Mouse (Mus musculus) thymus, postnatal 0 days (tissue): ENCODE measurements around the gene Pld6. TPM values are rescaled to one million over a fixed set of nuclear protein-coding genes. Genes with fewer than 3 reads are reported as not detected.
A peak's percentile ranks its signal among the peaks of the same experiment; 100 is the strongest.
"Not testable (repeated sequence)": the region's sequence is repeated elsewhere in the genome, so short reads cannot be mapped to it uniquely, and the experiment has no call there.

Experiments
- DNase-seq: peaks from one replicate; pipeline ENCODE4 v3.0.0-alpha.2; 2015; ENCODE audit warnings: low spot score
- polyA plus RNA-seq: library from polyadenylated mRNA; unstranded; fragments of >200 nt; fragmentation: Nextera tagmentation; extraction: Ambion mirVana; gene quantifications from 2 replicates; pipeline ENCODE4 v1.2.1, GENCODE M21; 2015

Pld6 gene
- polyA plus RNA-seq, 1 experiment from 2014 or later, result 1.6 TPM

GRCm38 (mm10) chr11:59746614-59747013, 40.8 kb downstream of the Pld6 start:
- DNase-seq, result peak; percentile 61

GRCm38 (mm10) chr11:59745851-59746250, 41.6 kb downstream of the Pld6 start:
- DNase-seq, result no peak

- no peak for DNase-seq
These were observed 43.1 kb downstream of the Pld6 start for GRCm38 (mm10) chr11:59744374-59744773.

GRCm38 (mm10) chr11:59743712-59744111, 43.7 kb downstream of the Pld6 start:
- DNase-seq, result no peak

- no peak for DNase-seq
These were observed 44.1 kb downstream of the Pld6 start for GRCm38 (mm10) chr11:59743307-59743706.

GRCm38 (mm10) chr11:59741915-59742314, 45.5 kb downstream of the Pld6 start:
- DNase-seq, result no peak

GRCm38 (mm10) chr11:59739996-59740395, 47.4 kb downstream of the Pld6 start:
- DNase-seq, result no peak

- DNase-seq, result no peak
These were observed 50.2 kb downstream of the Pld6 start for GRCm38 (mm10) chr11:59737250-59737649.

- DNase-seq, result not testable (repeated sequence)
These were observed 51.5 kb downstream of the Pld6 start for GRCm38 (mm10) chr11:59735938-59736337.

GRCm38 (mm10) chr11:59734335-59734734, 53.1 kb downstream of the Pld6 start:
- no peak for DNase-seq

Other genes with a start within 250 kb of the Pld6 start
- 0.49 TPM in 2 replicates for gene Nlrp3, start 246.1 kb downstream of the Pld6 start, polyA plus RNA-seq
- not detected in 2 replicates for gene Olfr222, start 211.4 kb downstream of the Pld6 start, polyA plus RNA-seq
- gene Olfr223, start 194.4 kb downstream of the Pld6 start, polyA plus RNA-seq, result not detected in 2 replicates
- 46.7 and 55.6 TPM in 2 replicates for gene Mprip, start 126.3 kb downstream of the Pld6 start, polyA plus RNA-seq
- gene Flcn, start 22.4 kb upstream of the Pld6 start, polyA plus RNA-seq, result 31.4 and 32.2 TPM in 2 replicates
- gene Nt5m, start 51.8 kb upstream of the Pld6 start, polyA plus RNA-seq, result 31.2 and 33.2 TPM in 2 replicates
- gene Cops3, start 52.2 kb upstream of the Pld6 start, polyA plus RNA-seq, result 195 and 198 TPM in 2 replicates
- gene Med9, start 160.6 kb upstream of the Pld6 start, polyA plus RNA-seq, result 38.1 and 38.6 TPM in 2 replicates
- gene Rasd1, start 177.3 kb upstream of the Pld6 start, polyA plus RNA-seq, result 1.6 and 2.1 TPM in 2 replicates